Mouse (Mus musculus): ENCODE measurements around the gene Il20.

Il20 gene

GRCm38 (mm10) chr1:130875910-130876309, 35.3 kb downstream of the Il20 start:
- POLR2A ChIA-PET, result interaction anchor here in 1 of 4 experiments (1.6 kb wide), 1 partner anchor 9 kb away, joined by 3 read pairs; no protein-coding TSS in a partner anchor

DNA sequence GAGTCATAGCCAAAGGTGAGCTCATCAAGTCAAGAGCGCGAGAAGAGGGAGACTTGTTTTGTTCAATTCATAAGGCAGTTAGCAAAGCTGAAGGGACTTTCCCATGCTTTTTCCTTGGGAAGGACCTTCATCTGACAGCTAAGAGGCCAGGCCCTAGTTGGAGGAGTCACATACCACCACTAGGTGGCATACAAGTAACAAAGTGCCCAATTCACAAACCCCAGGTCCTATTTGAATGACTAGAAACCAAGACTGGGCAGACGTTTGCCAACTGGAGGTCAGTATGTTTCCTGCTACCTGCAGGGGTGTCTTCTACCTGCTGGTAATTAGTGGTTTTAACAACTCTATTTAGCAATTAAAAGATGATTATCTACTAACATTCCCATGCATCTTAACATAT, 36.1 kb downstream of the Il20 start:
- CTCF ChIA-PET, result interaction anchor here (0.5 to 4.2 kb wide), 17 partner anchors 8 to 394 kb away, joined by 3 to 39 read pairs (median 4); partner anchors contain the start of gene Fcmr (in 1 of the 4)
- POLR2A ChIA-PET, result interaction anchor here in 1 of 4 experiments (0.6 kb wide), 1 partner anchor 1882 kb away, joined by 5 read pairs; no protein-coding TSS in a partner anchor

More at GRCm38 (mm10) chr1:130875910-130876309, 35.3 kb downstream of the Il20 start:
- CTCF ChIA-PET, result interaction anchor here (1.4 to 4.2 kb wide), 11 partner anchors 9 to 384 kb away, joined by 3 to 39 read pairs (median 6); no protein-coding TSS in a partner anchor

GRCm38 (mm10) chr1:130872912-130873311, 38.3 kb downstream of the Il20 start:
- POLR2A ChIA-PET, result no interaction called here
- CTCF ChIA-PET, result interaction anchor here in 3 of 4 experiments (0.6 to 1.4 kb wide), 5 partner anchors 8 to 180 kb away, joined by 3 to 4 read pairs (median 3); no protein-coding TSS in a partner anchor

GRCm38 (mm10) chr1:130865541-130866221, 45.6 kb downstream of the Il20 start, which contains the start of gene Fcmr:
Gene Fcmr, plus strand, starts transcription at chr1:130865669.
- ChIA-PET POLR2A (no interaction called here), CTCF (interaction anchor here in 2 of 4 experiments (1.0 to 1.4 kb wide), 3 partner anchors 9 to 11 kb away, joined by 3 read pairs; no protein-coding TSS in a partner anchor)

- CTCF ChIA-PET, result interaction anchor here in 2 of 4 experiments (0.6 to 1.4 kb wide), 3 partner anchors 10 to 251 kb away, joined by 3 to 4 read pairs (median 3); no protein-coding TSS in a partner anchor
- POLR2A ChIA-PET, result no interaction called here
These were observed 46.5 kb downstream of the Il20 start for GRCm38 (mm10) chr1:130864741-130865140.

DNA sequence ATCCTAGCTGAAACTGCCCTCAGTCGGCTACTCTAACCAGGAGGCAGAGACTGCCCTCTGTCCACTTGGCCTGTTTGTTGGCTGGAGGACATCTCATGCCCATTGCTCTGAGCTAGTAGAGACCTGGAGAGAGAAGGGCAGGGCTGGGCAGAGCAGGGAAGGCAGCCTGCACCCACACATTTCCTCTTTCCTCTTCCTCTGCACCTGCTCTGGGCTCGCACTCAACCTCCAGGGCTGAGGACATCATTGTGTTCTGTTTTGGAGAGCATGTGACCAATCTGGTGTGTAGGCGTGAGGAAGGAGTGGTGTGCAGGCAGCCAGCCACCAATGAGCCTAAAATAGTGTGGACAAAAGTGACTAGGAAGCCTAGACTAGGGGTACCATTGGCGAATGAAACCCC, 47.0 kb downstream of the Il20 start:
- ChIA-PET CTCF (interaction anchor here in 2 of 4 experiments (0.6 to 1.4 kb wide), 3 partner anchors 12 to 252 kb away, joined by 3 to 4 read pairs (median 3); no protein-coding TSS in a partner anchor), POLR2A (no interaction called here)

DNA sequence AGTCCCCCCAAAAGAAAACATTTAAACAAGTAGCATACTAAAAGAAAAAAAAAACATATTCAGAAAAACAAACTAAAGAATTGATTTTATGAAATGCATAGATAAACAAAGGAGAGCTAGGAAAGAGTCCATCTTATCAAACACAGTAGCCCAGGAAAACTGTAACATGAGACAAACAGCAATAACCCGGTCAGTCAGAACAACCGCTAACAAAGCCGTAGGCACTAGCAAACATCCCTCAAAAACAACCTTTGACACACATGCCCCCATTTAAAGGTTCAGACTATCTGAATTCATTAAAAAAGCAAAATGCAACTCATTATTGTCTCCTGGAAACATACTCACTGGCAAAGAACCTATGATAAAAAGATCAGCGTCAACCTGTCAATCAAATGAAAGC, 53.8 kb downstream of the Il20 start:
- CTCF ChIA-PET, result no interaction called here
- POLR2A ChIA-PET, result interaction anchor here in 1 of 4 experiments (0.6 kb wide), 1 partner anchor 62 kb away, joined by 3 read pairs; no protein-coding TSS in a partner anchor

All from embryonic stem cell, embryonic (primary cell).